Mouse (Mus musculus) midbrain, postnatal 0 days (tissue): Measurements from ENCODE around the gene Rab43. TPM values are rescaled to one million over a fixed set of nuclear protein-coding genes. Genes with fewer than 3 reads are reported as not detected.
A peak's percentile ranks its signal among the peaks of the same experiment; 100 is the strongest.

Experiments
- ATAC-seq: fragments of 200-750 bp; cut with Nextera tagmentation; 2 replicates; pipeline ENCODE4 v1.8.0; 2017; ENCODE audit warnings: moderate number of reproducible peaks, mild to moderate bottlenecking, moderate TSS enrichment, moderate library complexity; ENCODE audit not compliant: low FRiP score
- DNase-seq: peaks from one replicate; pipeline ENCODE4 v3.0.0-alpha.2; 2015; ENCODE audit warnings: low spot score
- H3K27ac ChIP-seq: fragments of 300-500 bp; sonication (generic); 2 replicates; pipeline ENCODE4 v1.5.1; 2014; ENCODE audit warnings: low read depth, mild to moderate bottlenecking, low read length, mixed read lengths
- H3K27me3 ChIP-seq: fragments of 300-500 bp; sonication (generic); 2 replicates; pipeline ENCODE4 v1.6.1; 2014; ENCODE audit warnings: low read length, control low read depth, mixed read lengths; ENCODE audit not compliant: insufficient read depth
- H3K36me3 ChIP-seq: fragments of 300-500 bp; sonication (generic); 2 replicates; pipeline ENCODE4 v1.6.1; 2014; ENCODE audit warnings: low read length, control low read depth, mixed read lengths; ENCODE audit not compliant: insufficient read depth
- H3K4me1 ChIP-seq: fragments of 300-500 bp; sonication (generic); 2 replicates; pipeline ENCODE4 v1.6.1; 2014; ENCODE audit warnings: mild to moderate bottlenecking, control low read depth, antibody characterized with exemption, low read length, mixed read lengths; ENCODE audit not compliant: insufficient read depth
- H3K4me2 ChIP-seq: fragments of 300-500 bp; sonication (generic); 2 replicates; pipeline ENCODE4 v1.6.1; 2014; ENCODE audit warnings: low read depth, mild to moderate bottlenecking, low read length, mixed read lengths; ENCODE audit not compliant: poor library complexity, severe bottlenecking
- H3K4me3 ChIP-seq: fragments of 300-500 bp; sonication (generic); 2 replicates; pipeline ENCODE4 v1.5.1; 2014; ENCODE audit warnings: low read depth, mild to moderate bottlenecking, low read length, moderate library complexity
- H3K9ac ChIP-seq: fragments of 300-500 bp; sonication (generic); replicated peaks from 2 replicates; pipeline ENCODE4 v1.6.1; 2014; ENCODE audit warnings: mild to moderate bottlenecking, low read length, moderate library complexity, mixed read lengths; ENCODE audit not compliant: poor library complexity, severe bottlenecking
- H3K9me3 ChIP-seq: fragments of 300-500 bp; sonication (generic); 2 replicates; pipeline ENCODE4 v1.6.1; 2016; ENCODE audit warnings: low read length, control low read depth
- CTCF ChIP-seq: IDR thresholded peaks from 2 replicates; pipeline ENCODE4 v1.5.1; 2016; ENCODE audit warnings: antibody characterized with exemption, mild to moderate bottlenecking
- WGBS: fragments of 180-500 bp; shearing (Covaris S2); extraction: QIAGEN DNeasy Blood & Tissue Kit; methylation state at CpG from one replicate; pipeline ENCODE4 v1.1.7; 2014; 5-methylcytosine and 5-hydroxymethylcytosine counted together
- polyA plus RNA-seq: library from polyadenylated mRNA; unstranded; fragments of >200 nt; fragmentation: Nextera tagmentation; extraction: Ambion mirVana; gene quantifications from 2 replicates; pipeline ENCODE4 v1.2.1, GENCODE M21; 2015
- total RNA-seq: library from RNA; depleted of rRNA; stranded (reverse); fragments of >200 nt; gene quantifications from 2 replicates; pipeline ENCODE4 v1.2.3, GENCODE M21; 2014

The Rab43 gene
- total and polyA plus RNA-seq, 2 experiments from 2014 or later = 9.9 to 31.6 TPM

GRCm38 (mm10) chr6:87791826-87792225 is 20.1 kb downstream of the Rab43 start:
- Histone ChIP-seq H3K9me3 (no peaks in the 10 kb centered on the region), H3K36me3 (peaks cover 21% of the 10 kb centered on the region), H3K27me3 (no peaks in the 10 kb centered on the region), H3K4me3 (no peak overlapping the region), H3K9ac (no peak overlapping the region), H3K4me2 (no peak overlapping the region), H3K27ac (no peak overlapping the region), H3K4me1 (no peaks in the 10 kb centered on the region)
- ATAC-seq (no peak), DNase-seq (no peak)
- 90% methylated on average over 5 of the region's 5 CpGs for WGBS
- no peak for TF ChIP-seq CTCF

DNA sequence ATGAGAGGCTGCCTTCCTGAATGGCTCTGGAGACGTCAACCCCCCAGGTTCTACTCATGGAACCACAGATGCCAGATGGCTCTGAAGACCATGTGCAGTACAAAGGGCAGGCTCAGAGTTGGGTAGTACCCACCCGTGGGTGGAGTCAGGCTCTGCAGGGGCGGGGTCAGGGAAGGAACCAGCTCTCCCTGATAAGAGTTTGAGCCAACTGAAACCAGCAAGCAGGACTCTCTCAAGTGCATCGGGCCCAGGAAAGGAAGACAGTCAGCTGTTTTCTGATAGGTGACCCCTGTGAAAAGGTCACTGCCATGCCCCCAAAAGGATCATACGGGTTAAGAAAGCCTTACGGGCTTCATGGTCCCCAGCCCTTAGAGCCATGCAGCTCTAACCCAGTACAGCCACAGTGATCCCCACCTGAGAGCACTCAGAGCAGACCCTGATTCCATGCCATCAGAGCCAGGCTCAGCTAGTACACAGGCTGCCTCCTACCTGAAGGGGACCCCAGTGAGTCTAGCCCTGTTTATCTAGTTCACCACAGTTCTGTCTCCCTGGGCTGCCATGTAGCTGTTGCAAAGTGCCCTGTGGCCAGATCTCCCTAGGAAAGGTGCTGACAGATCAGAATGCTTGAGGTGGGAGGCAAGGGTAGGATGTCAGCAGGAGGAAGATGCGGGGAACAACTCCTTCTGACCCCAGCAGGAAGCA is 21.0 kb downstream of the Rab43 start:
- peaks cover 21% of the 10 kb centered on the region for H3K36me3 ChIP-seq
- H3K27ac ChIP-seq = no peak overlapping the region

DNA sequence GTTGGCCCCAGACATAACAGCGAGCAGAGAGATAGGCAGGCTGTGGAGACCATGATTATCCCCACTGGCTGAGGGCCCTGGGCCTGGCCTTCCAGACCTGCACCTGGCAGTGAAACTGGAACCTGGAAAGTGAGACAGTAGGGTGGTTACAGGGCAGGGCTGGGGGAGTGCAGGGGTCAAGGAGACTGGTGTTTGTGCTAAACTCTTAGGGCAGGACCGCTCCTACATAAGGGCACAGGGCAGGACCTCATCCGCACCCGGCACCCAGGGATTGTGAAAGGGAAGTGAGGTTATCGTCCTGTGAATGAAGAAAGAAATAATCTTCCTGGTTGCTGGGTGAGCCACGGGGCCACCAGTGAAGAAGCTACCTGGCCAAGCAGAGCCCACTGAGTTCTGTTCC is 22.2 kb downstream of the Rab43 start:
- ATAC-seq (no peak), DNase-seq (no peak)
- H3K9ac ChIP-seq = no peak overlapping the region
- no peaks in the 10 kb centered on the region for H3K27me3 ChIP-seq
- WGBS = 95% methylated on average over 6 of the region's 6 CpGs
- H3K4me1 ChIP-seq = no peaks in the 10 kb centered on the region
- no peak overlapping the region for H3K4me3 ChIP-seq
- H3K4me2 ChIP-seq = no peak overlapping the region
- TF ChIP-seq CTCF = no peak
- no peak overlapping the region for H3K27ac ChIP-seq
- peaks cover 21% of the 10 kb centered on the region for H3K36me3 ChIP-seq
- no peaks in the 10 kb centered on the region for H3K9me3 ChIP-seq

More for the DNA sequence above, 21.0 kb downstream of the Rab43 start:
- no peak for DNase-seq
- Histone ChIP-seq H3K27me3 (no peaks in the 10 kb centered on the region), H3K4me1 (no peaks in the 10 kb centered on the region), H3K4me2 (no peak overlapping the region), H3K9me3 (no peaks in the 10 kb centered on the region), H3K9ac (no peak overlapping the region), H3K4me3 (no peak overlapping the region)
- whole genome bisulfite sequencing = 79% methylated on average over 7 of the region's 7 CpGs
- no peak for ATAC-seq
- no peak for TF ChIP-seq CTCF

DNA sequence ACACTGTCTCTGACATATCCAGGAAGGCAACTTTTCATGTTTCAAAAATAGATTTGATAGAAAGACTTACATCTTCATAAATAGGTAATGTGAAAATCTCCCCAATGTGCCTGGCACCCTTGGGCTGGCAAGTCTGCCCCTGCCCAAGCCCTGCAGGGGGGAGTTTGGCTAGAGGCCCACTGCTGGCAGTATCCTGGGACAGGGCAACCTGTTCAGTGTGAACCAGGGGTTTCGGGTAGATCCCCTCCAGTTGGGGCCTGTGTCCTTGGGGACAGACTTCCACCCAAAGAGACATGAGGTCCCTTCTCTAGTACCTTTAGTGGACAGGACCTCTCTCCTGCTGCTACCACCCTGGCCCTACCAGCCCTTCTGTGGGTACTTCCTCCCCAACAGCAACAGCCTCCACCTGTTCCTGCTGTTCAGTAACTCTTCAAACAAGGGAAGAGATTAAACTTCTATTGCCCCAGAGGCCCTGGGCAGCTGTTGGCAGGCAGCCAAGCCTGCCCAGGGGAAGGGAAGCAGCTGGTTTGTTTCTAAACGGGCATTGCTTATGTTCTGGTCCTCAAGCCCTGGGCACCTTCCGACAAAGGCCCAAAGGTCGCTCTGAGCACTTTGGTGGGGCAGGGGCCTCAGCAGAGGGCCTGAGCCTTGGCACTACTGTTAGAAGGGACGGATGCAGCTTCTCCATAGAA is 22.9 kb downstream of the Rab43 start:
- H3K27me3 ChIP-seq = no peaks in the 10 kb centered on the region
- DNase-seq (peak; percentile 22), ATAC-seq (no peak)
- no peak overlapping the region for H3K4me3 ChIP-seq
- no peak overlapping the region for H3K27ac ChIP-seq
- H3K9ac ChIP-seq = no peak overlapping the region
- no peak for TF ChIP-seq CTCF
- no peaks in the 10 kb centered on the region for H3K9me3 ChIP-seq
- WGBS = 27% methylated on average over 5 of the region's 5 CpGs
- no peaks in the 10 kb centered on the region for H3K4me1 ChIP-seq
- peaks cover 17% of the 10 kb centered on the region for H3K36me3 ChIP-seq
- no peak overlapping the region for H3K4me2 ChIP-seq

GRCm38 (mm10) chr6:87788266-87788895 is 23.6 kb downstream of the Rab43 start:
- H3K4me3 ChIP-seq = no peak overlapping the region
- no peak overlapping the region for H3K4me2 ChIP-seq
- no peaks in the 10 kb centered on the region for H3K27me3 ChIP-seq
- H3K9me3 ChIP-seq = no peaks in the 10 kb centered on the region
- H3K36me3 ChIP-seq = peaks cover 17% of the 10 kb centered on the region
- H3K9ac ChIP-seq = no peak overlapping the region
- no peaks in the 10 kb centered on the region for H3K4me1 ChIP-seq
- TF ChIP-seq CTCF = no peak
- no peak overlapping the region for H3K27ac ChIP-seq
- ATAC-seq (no peak), DNase-seq (no peak)
- WGBS = 96% methylated on average over 9 of the region's 9 CpGs
